Mouse (Mus musculus) midbrain, embryonic 16.5 days (tissue): ENCODE measurements around the gene Smpdl3a. TPM values are rescaled to one million over a fixed set of nuclear protein-coding genes. Genes with fewer than 3 reads are reported as not detected.

Experiments used
- ATAC-seq: fragments of 200-750 bp; cut with Nextera tagmentation; 2 replicates; pipeline ENCODE4 v1.8.0; 2017; ENCODE audit warnings: moderate TSS enrichment
- H3K27ac ChIP-seq: fragments of 300-500 bp; sonication (generic); 2 replicates; pipeline ENCODE4 v1.5.1; 2014; ENCODE audit warnings: mild to moderate bottlenecking, low read length, mixed read lengths
- H3K27me3 ChIP-seq: fragments of 300-500 bp; sonication (generic); 2 replicates; pipeline ENCODE4 v1.6.1; 2014; ENCODE audit warnings: low read depth, low read length, mixed read lengths; ENCODE audit not compliant: control insufficient read depth, insufficient read depth
- H3K36me3 ChIP-seq: fragments of 300-500 bp; sonication (generic); 2 replicates; pipeline ENCODE4 v1.6.1; 2014; ENCODE audit warnings: mild to moderate bottlenecking, low read length, moderate library complexity, mixed read lengths; ENCODE audit not compliant: control insufficient read depth, insufficient read depth
- H3K4me1 ChIP-seq: fragments of 300-500 bp; sonication (generic); 2 replicates; pipeline ENCODE4 v1.6.1; 2014; ENCODE audit warnings: mild to moderate bottlenecking, low read length, mixed read lengths; ENCODE audit not compliant: control insufficient read depth, insufficient read depth
- H3K4me2 ChIP-seq: fragments of 300-500 bp; sonication (generic); 2 replicates; pipeline ENCODE4 v1.6.1; 2014; ENCODE audit warnings: mild to moderate bottlenecking, low read length, mixed read lengths
- H3K4me3 ChIP-seq: fragments of 300-500 bp; sonication (generic); 2 replicates; pipeline ENCODE4 v1.5.1; 2014; ENCODE audit warnings: low read depth, mild to moderate bottlenecking, low read length, moderate library complexity, mixed read lengths
- H3K9ac ChIP-seq: fragments of 300-500 bp; sonication (generic); 2 replicates; pipeline ENCODE4 v1.6.1; 2014; ENCODE audit warnings: low read depth, low read length, mixed read lengths
- H3K9me3 ChIP-seq: fragments of 300-500 bp; sonication (generic); replicated peaks from 2 replicates; pipeline ENCODE4 v1.6.1; 2014; ENCODE audit warnings: mild to moderate bottlenecking, low read length, mixed read lengths; ENCODE audit not compliant: control insufficient read depth, poor library complexity, severe bottlenecking
- WGBS: fragments of 180-500 bp; shearing (Covaris S2); extraction: QIAGEN DNeasy Blood & Tissue Kit; methylation state at CpG from one replicate; pipeline ENCODE4 v1.1.7; 2014; 5-methylcytosine and 5-hydroxymethylcytosine counted together
- polyA plus RNA-seq: library from polyadenylated mRNA; unstranded; fragments of >200 nt; fragmentation: Nextera tagmentation; extraction: Ambion mirVana; gene quantifications from 2 replicates; pipeline ENCODE4 v1.2.1, GENCODE M21; 2015

Smpdl3a gene
- 22.6 and 26.2 TPM in 2 replicates for polyA plus RNA-seq

DNA sequence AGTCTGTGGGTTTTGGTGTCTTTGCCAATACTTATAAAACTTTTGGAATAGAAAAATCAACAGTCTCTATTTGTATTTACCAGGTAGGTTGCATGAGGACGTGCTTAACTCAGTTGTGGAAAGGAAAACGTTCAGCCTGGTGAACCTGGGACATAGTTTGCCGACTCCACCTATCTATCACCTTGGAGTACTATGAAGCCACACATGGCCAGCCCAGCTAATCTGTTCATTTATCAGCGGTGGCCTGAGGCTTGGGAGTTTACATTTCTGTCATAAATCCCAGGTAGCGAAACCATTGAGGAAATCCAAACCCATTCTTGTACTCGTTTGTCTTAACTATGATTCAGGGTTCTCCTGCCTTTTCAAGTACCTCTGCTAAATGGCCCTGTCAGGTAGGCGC, at the start of gene Smpdl3a:
Smpdl3a (plus strand) TSS at position 318 of the 400 bp plus-strand sequence.
- 83% methylated on average over 7 of the region's 7 CpGs for WGBS
- no peak for ATAC-seq

DNA sequence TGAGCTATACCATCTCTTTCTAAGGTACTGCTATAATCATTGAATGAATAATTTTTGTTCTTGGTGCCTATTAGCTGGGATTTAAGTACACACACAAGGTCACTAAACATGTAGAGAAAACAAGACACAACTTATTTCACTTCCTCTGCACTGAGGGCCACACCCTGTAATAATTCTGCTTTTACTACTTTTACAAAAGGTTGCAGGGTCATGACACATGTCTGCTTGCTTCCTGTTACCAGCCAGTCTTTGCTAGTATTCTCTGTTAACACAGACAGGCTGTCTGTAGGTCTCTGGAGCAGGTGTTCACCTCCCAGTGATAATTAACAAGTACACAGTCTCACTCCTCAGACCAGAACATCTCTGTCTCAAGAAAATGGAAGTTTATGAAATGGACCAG, 48.7 kb upstream of the Smpdl3a start:
- Histone ChIP-seq H3K27me3 (no peaks in the 10 kb centered on the region), H3K4me3 (no peak overlapping the region)

More for the DNA sequence above, at the start of gene Smpdl3a:
- Histone ChIP-seq H3K4me3 (peak within 1 kb of the TSS; percentile 63), H3K4me2 (peak within 1 kb of the TSS; percentile 96), H3K9me3 (no peaks in the 10 kb centered on the region), H3K27ac (peak within 1 kb of the TSS; percentile 54; the same call in 1 of the 2 replicates), H3K27me3 (no peaks in the 10 kb centered on the region), H3K9ac (peak within 1 kb of the TSS; percentile 66), H3K4me1 (peaks cover 7% of the 10 kb centered on the region), H3K36me3 (no peaks in the 10 kb centered on the region)

GRCm38 (mm10) chr10:57747127-57747526, 47.0 kb upstream of the Smpdl3a start:
- Histone ChIP-seq H3K4me1 (no peaks in the 10 kb centered on the region), H3K9me3 (no peaks in the 10 kb centered on the region), H3K36me3 (no peaks in the 10 kb centered on the region), H3K4me2 (no peak overlapping the region), H3K27ac (no peak overlapping the region), H3K9ac (no peak overlapping the region), H3K4me3 (no peak overlapping the region), H3K27me3 (no peaks in the 10 kb centered on the region)
- ATAC-seq = no peak

More for the DNA sequence above, 48.7 kb upstream of the Smpdl3a start:
- Histone ChIP-seq H3K27ac (no peak overlapping the region), H3K9me3 (no peaks in the 10 kb centered on the region), H3K9ac (no peak overlapping the region), H3K36me3 (no peaks in the 10 kb centered on the region), H3K4me2 (no peak overlapping the region), H3K4me1 (no peaks in the 10 kb centered on the region)
- ATAC-seq = no peak

DNA sequence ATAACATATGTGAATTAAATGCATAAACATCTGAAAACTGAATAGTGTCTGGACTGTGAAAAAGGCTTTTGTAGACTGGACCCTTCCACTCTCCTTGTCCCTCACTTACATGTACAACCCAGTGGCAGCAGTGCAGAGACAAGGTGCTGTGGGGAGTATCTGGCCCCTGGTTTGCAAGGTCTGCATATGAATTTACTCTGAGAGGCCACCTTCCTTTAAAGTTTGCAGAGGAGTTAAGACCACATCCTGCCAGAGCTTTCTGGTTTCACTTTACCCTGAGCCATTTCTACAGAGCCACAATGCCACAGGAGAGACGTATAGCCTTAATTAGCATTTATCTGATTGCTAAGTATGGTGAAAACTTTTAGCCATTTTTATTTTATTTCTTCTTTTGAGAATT, 40.8 kb upstream of the Smpdl3a start:
- Histone ChIP-seq H3K27me3 (no peaks in the 10 kb centered on the region), H3K4me1 (no peaks in the 10 kb centered on the region), H3K4me2 (no peak overlapping the region), H3K36me3 (no peaks in the 10 kb centered on the region), H3K4me3 (no peak overlapping the region), H3K9ac (no peak overlapping the region), H3K27ac (no peak overlapping the region), H3K9me3 (no peaks in the 10 kb centered on the region)
- no peak for ATAC-seq
- WGBS = 92% methylated on average over 1 of the region's 1 CpGs

GRCm38 (mm10) chr10:57755201-57755736, 38.9 kb upstream of the Smpdl3a start:
- Histone ChIP-seq H3K27ac (no peak overlapping the region), H3K9ac (no peak overlapping the region), H3K9me3 (no peaks in the 10 kb centered on the region), H3K27me3 (no peaks in the 10 kb centered on the region), H3K4me3 (no peak overlapping the region), H3K4me1 (no peaks in the 10 kb centered on the region), H3K4me2 (no peak overlapping the region), H3K36me3 (no peaks in the 10 kb centered on the region)
- WGBS = 94% methylated on average over 2 of the region's 2 CpGs
- no peak for ATAC-seq

- no peaks in the 10 kb centered on the region for H3K9me3 ChIP-seq
- H3K36me3 ChIP-seq = no peaks in the 10 kb centered on the region
- H3K27ac ChIP-seq = no peak overlapping the region
- no peaks in the 10 kb centered on the region for H3K27me3 ChIP-seq
- no peak overlapping the region for H3K4me3 ChIP-seq
- no peaks in the 10 kb centered on the region for H3K4me1 ChIP-seq
- no peak overlapping the region for H3K4me2 ChIP-seq
- H3K9ac ChIP-seq = no peak overlapping the region
- WGBS = 97% methylated on average over 2 of the region's 2 CpGs
- no peak for ATAC-seq
Observed at GRCm38 (mm10) chr10:57758999-57759398, 35.1 kb upstream of the Smpdl3a start.

DNA sequence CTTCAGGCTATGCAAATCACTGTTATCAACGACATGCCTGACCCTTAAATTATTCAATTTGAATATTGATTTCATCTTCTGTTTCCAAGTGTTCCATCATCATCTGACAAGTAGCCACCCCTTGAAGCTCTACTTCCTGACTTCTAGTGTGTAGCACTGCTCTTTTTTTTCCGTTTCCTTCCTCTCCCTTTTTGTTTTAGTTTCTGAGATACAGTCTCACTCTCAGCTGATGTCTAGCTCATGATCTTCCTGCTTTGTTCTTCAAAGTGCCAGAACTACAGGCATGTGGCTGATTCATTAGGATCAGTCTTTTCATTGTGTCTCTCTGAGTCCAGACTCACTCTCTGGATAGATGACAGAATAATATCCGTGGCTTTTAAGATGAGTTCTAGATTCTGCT, 33.4 kb upstream of the Smpdl3a start:
- H3K27ac ChIP-seq = no peak overlapping the region
- no peak overlapping the region for H3K9ac ChIP-seq
- H3K4me1 ChIP-seq = no peaks in the 10 kb centered on the region
- no peak overlapping the region for H3K4me3 ChIP-seq
- no peak overlapping the region for H3K4me2 ChIP-seq
- WGBS = 79% methylated on average over 3 of the region's 3 CpGs
- H3K9me3 ChIP-seq = no peaks in the 10 kb centered on the region
- ATAC-seq = no peak
- H3K36me3 ChIP-seq = no peaks in the 10 kb centered on the region
- no peaks in the 10 kb centered on the region for H3K27me3 ChIP-seq

GRCm38 (mm10) chr10:57763044-57763443, 31.1 kb upstream of the Smpdl3a start:
- H3K27ac ChIP-seq = no peak overlapping the region
- no peaks in the 10 kb centered on the region for H3K9me3 ChIP-seq
- H3K9ac ChIP-seq = no peak overlapping the region
- H3K4me3 ChIP-seq = no peak overlapping the region
- H3K4me2 ChIP-seq = no peak overlapping the region
- 44% methylated on average over 1 of the region's 1 CpGs for WGBS
- no peaks in the 10 kb centered on the region for H3K36me3 ChIP-seq
- H3K4me1 ChIP-seq = no peaks in the 10 kb centered on the region
- ATAC-seq = no peak
- no peaks in the 10 kb centered on the region for H3K27me3 ChIP-seq

DNA sequence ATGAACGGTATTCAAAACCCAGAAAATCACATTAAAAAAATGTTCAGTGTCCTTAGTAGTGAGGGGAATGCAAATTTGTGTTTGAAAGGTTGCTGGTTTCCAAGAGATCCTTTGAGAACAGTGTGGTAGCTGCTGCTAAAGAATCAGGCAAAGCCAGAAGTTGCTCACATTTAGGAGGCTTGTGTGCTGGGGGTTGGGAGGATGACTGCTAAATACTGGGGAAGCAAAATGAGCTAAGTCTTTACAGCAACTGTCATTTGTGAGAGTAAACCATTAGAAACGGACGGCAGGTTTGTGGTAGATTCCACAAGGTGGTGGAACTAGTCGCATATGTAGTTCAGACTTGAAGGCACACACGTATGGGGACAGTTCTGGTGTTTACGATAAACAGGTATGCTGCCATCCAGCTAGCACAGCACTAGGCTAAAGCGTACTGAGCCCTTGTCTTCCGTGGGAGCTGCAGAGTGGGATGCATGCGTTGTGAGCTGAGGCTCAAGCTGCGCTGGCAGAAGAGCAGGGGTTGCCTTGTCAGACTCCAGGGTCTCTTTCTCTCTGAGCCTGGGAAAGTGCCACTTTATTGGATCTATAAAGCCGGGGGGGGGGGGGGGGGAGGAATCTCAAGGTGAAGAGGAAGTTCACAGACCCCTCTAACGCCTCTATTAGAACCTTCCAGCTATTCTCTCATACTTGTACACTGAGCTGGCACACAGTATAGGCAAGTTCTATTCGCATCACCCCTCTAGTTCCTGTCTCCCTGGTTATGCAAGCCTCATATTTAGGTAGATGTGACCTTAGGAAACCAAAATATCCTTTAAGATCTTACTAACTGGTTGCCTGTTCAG, 10.6 kb upstream of the Smpdl3a start:
- peak overlapping the region; percentile 44; the same call in 1 of the 2 replicates for H3K9ac ChIP-seq
- H3K27ac ChIP-seq = peak overlapping the region; percentile 79
- peaks cover 23% of the 10 kb centered on the region for H3K4me1 ChIP-seq
- H3K36me3 ChIP-seq = no peaks in the 10 kb centered on the region
- no peaks in the 10 kb centered on the region for H3K27me3 ChIP-seq
- H3K4me3 ChIP-seq = no peak overlapping the region
- peak; percentile 79 for ATAC-seq
- WGBS = 6% methylated on average over 12 of the region's 13 CpGs
- peak overlapping the region; percentile 60 for H3K4me2 ChIP-seq
- H3K9me3 ChIP-seq = no peaks in the 10 kb centered on the region
